Mouse (Mus musculus) left cerebral cortex, postnatal 10 days (tissue): ENCODE measurements around the gene 1700010I14Rik. TPM values are rescaled to one million over a fixed set of nuclear protein-coding genes. Genes with fewer than 3 reads are reported as not detected.

Experiments
- DNase-seq, 2 experiments: peaks; one replicate each; pipeline ENCODE4 v3.0.0; 2021 to 2022; ENCODE audit warnings: low spot score in 2 of 2, mixed read lengths in 1 of 2; ENCODE audit errors: extremely low spot score in 1 of 2
- intact Hi-C: fragments of 180-260 bp; cut with DNase I; formaldehyde crosslinking; loops from one replicate; pipeline ENCODE4 v1.15.1; 2025
- total RNA-seq, 2 experiments: library from RNA; stranded (reverse); gene quantifications; 2 replicates each; pipeline ENCODE4 v1.2.3; 2021

1700010I14Rik gene
- 1 to 10 TPM; 1.1 to 1.3 TPM for total RNA-seq

- DNase-seq = peak; percentile 89 to 95
- intact Hi-C loops = no loop called here
These were observed at the start of gene 1700010I14Rik for GRCm38 (mm10) chr17:8988119-8988807. 1700010I14Rik (plus strand) TSS chr17:8988333.

- no peak for DNase-seq
- intact Hi-C loops = no loop called here
These were observed 36.5 kb upstream of the 1700010I14Rik start for GRCm38 (mm10) chr17:8951588-8951987.

- no peak for DNase-seq
- intact Hi-C loops = no loop called here
These were observed 35.2 kb upstream of the 1700010I14Rik start for GRCm38 (mm10) chr17:8952951-8953350.

- DNase-seq = no peak
- intact Hi-C loops = no loop called here
These were observed 30.0 kb upstream of the 1700010I14Rik start for GRCm38 (mm10) chr17:8958125-8958524.

- intact Hi-C loops = no loop called here
- no peak for DNase-seq
These were observed 27.7 kb upstream of the 1700010I14Rik start for GRCm38 (mm10) chr17:8960386-8960785.

GRCm38 (mm10) chr17:8961097-8961496, 27.0 kb upstream of the 1700010I14Rik start:
- no peak for DNase-seq
- intact Hi-C loops = no loop called here

GRCm38 (mm10) chr17:8961644-8962043, 26.5 kb upstream of the 1700010I14Rik start:
- DNase-seq = no peak
- intact Hi-C loops = no loop called here

- intact Hi-C loops = no loop called here
- DNase-seq = no peak
These were observed 23.0 kb upstream of the 1700010I14Rik start for GRCm38 (mm10) chr17:8965177-8965576.

GRCm38 (mm10) chr17:8972152-8972854, 15.8 kb upstream of the 1700010I14Rik start:
- DNase-seq = no peak
- intact Hi-C loops = no loop called here

GRCm38 (mm10) chr17:8973331-8973730, 14.8 kb upstream of the 1700010I14Rik start:
- intact Hi-C loops = no loop called here
- no peak for DNase-seq

GRCm38 (mm10) chr17:8974423-8974822, 13.7 kb upstream of the 1700010I14Rik start:
- DNase-seq = no peak
- intact Hi-C loops = no loop called here

- DNase-seq = no peak
- intact Hi-C loops = no loop called here
These were observed 13.2 kb upstream of the 1700010I14Rik start for GRCm38 (mm10) chr17:8974823-8975397.

- no peak for DNase-seq
These were observed 11.4 kb upstream of the 1700010I14Rik start for GRCm38 (mm10) chr17:8976745-8977144.

GRCm38 (mm10) chr17:8977271-8977670, 10.9 kb upstream of the 1700010I14Rik start:
- intact Hi-C loops = no loop called here
- no peak for DNase-seq

More at GRCm38 (mm10) chr17:8976745-8977144, 11.4 kb upstream of the 1700010I14Rik start:
- intact Hi-C loops = no loop called here

- intact Hi-C loops = no loop called here
- peak in 1 of 2 experiments; percentile 2 for DNase-seq
These were observed 4.6 kb upstream of the 1700010I14Rik start for GRCm38 (mm10) chr17:8983576-8983975.

- DNase-seq = peak in 1 of 2 experiments; percentile 55
- intact Hi-C loops = no loop called here
These were observed 2.4 kb upstream of the 1700010I14Rik start for GRCm38 (mm10) chr17:8985714-8986113.

GRCm38 (mm10) chr17:8986551-8986950, 1.6 kb upstream of the 1700010I14Rik start:
- intact Hi-C loops = no loop called here

GRCm38 (mm10) chr17:8987369-8987768, 764 bp upstream of the 1700010I14Rik start:
- DNase-seq = no peak
- intact Hi-C loops = no loop called here

More at GRCm38 (mm10) chr17:8986551-8986950, 1.6 kb upstream of the 1700010I14Rik start:
- peak; percentile 34 to 60 for DNase-seq

- intact Hi-C loops = no loop called here
- DNase-seq = no peak
These were observed 3.0 kb downstream of the 1700010I14Rik start for GRCm38 (mm10) chr17:8991160-8991559.

GRCm38 (mm10) chr17:8995344-8995743, 7.2 kb downstream of the 1700010I14Rik start:
- DNase-seq = no peak
- intact Hi-C loops = no loop called here
